Comparison of ENCODE assay signal across 30 mouse cellular contexts in genomic region chr16:13153215-13153614, GRCm38 (mm10).
"Had no signal": no experiment of that assay in that cellular context is flagged by ENCODE, and none has a peak within 500 bp of the region (broad histone marks: within the 10 kb centered on the region; RNA-seq: fewer than 3 reads in every experiment).

No protein-coding gene starts in this region.

- H3K9me3 ChIP-seq: limb, embryonic 12.5 days; limb, embryonic 13.5 days; limb, embryonic 15.5 days; liver, embryonic 12.5 days; liver, embryonic 13.5 days; liver, embryonic 15.5 days; lung, embryonic 15.5 days; megakaryocyte, embryonic 14.5 days; midbrain, embryonic 10.5 days; midbrain, embryonic 12.5 days; midbrain, embryonic 13.5 days; midbrain, embryonic 15.5 days had no signal

- H3K27me3 ChIP-seq: limb, embryonic 13.5 days; limb, embryonic 15.5 days; liver, embryonic 12.5 days; liver, embryonic 13.5 days; liver, embryonic 15.5 days; lung, embryonic 15.5 days; megakaryocyte, embryonic 14.5 days; midbrain, embryonic 12.5 days; midbrain, embryonic 13.5 days; midbrain, embryonic 15.5 days had no signal

- H3K27ac ChIP-seq: limb, embryonic 12.5 days; limb, embryonic 13.5 days; limb, embryonic 15.5 days; liver, embryonic 12.5 days; liver, embryonic 13.5 days; liver, embryonic 14.5 days; liver, embryonic 15.5 days; lung, embryonic 15.5 days; macrophage; midbrain, embryonic 10.5 days; midbrain, embryonic 12.5 days; midbrain, embryonic 13.5 days; midbrain, embryonic 15.5 days had no signal

- H3K9ac ChIP-seq: limb, embryonic 12.5 days; limb, embryonic 13.5 days; limb, embryonic 15.5 days; liver, embryonic 12.5 days; liver, embryonic 13.5 days; liver, embryonic 14.5 days; liver, embryonic 15.5 days; liver, postnatal 0 days; lung, embryonic 14.5 days; lung, embryonic 15.5 days; midbrain, embryonic 12.5 days; midbrain, embryonic 13.5 days; midbrain, embryonic 15.5 days had no signal

- H3K4me1 ChIP-seq: limb, embryonic 12.5 days; limb, embryonic 13.5 days; limb, embryonic 15.5 days; liver, embryonic 12.5 days; liver, embryonic 13.5 days; liver, embryonic 15.5 days; lung, embryonic 15.5 days; midbrain, embryonic 10.5 days; midbrain, embryonic 12.5 days; midbrain, embryonic 13.5 days; midbrain, embryonic 15.5 days had no signal

- H3K4me2 ChIP-seq: limb, embryonic 12.5 days; limb, embryonic 13.5 days; limb, embryonic 15.5 days; liver, embryonic 11.5 days; liver, embryonic 12.5 days; liver, embryonic 13.5 days; liver, embryonic 15.5 days; lung, embryonic 14.5 days; lung, embryonic 15.5 days; midbrain, embryonic 11.5 days; midbrain, embryonic 12.5 days; midbrain, embryonic 13.5 days; midbrain, embryonic 15.5 days had no signal

- ATAC-seq: liver, embryonic 12.5 days; liver, postnatal 0 days; lung, postnatal 0 days; midbrain, embryonic 13.5 days; midbrain, embryonic 15.5 days; midbrain, embryonic 16.5 days had no signal

- DNase-seq: left cerebral cortex, postnatal 4 days; liver; liver, embryonic 13.5 days; lung, adult 18-20 months; lung, adult 2 months; lung, embryonic 14.5 days; lung, postnatal 10 days; lung, postnatal 14 days; lung, postnatal 36 days; lung, postnatal 4 days; midbrain, embryonic 14.5 days had no signal

- H3K4me3 ChIP-seq: limb, embryonic 12.5 days; limb, embryonic 13.5 days; limb, embryonic 15.5 days; liver, embryonic 12.5 days; liver, embryonic 13.5 days; liver, embryonic 15.5 days; lung, embryonic 15.5 days; megakaryocyte, embryonic 14.5 days; midbrain, embryonic 10.5 days; midbrain, embryonic 12.5 days; midbrain, embryonic 13.5 days; midbrain, embryonic 15.5 days; myocyte had no signal
